ENCODE assay signal across 8 mouse cellular contexts in the genomic region with DNA sequence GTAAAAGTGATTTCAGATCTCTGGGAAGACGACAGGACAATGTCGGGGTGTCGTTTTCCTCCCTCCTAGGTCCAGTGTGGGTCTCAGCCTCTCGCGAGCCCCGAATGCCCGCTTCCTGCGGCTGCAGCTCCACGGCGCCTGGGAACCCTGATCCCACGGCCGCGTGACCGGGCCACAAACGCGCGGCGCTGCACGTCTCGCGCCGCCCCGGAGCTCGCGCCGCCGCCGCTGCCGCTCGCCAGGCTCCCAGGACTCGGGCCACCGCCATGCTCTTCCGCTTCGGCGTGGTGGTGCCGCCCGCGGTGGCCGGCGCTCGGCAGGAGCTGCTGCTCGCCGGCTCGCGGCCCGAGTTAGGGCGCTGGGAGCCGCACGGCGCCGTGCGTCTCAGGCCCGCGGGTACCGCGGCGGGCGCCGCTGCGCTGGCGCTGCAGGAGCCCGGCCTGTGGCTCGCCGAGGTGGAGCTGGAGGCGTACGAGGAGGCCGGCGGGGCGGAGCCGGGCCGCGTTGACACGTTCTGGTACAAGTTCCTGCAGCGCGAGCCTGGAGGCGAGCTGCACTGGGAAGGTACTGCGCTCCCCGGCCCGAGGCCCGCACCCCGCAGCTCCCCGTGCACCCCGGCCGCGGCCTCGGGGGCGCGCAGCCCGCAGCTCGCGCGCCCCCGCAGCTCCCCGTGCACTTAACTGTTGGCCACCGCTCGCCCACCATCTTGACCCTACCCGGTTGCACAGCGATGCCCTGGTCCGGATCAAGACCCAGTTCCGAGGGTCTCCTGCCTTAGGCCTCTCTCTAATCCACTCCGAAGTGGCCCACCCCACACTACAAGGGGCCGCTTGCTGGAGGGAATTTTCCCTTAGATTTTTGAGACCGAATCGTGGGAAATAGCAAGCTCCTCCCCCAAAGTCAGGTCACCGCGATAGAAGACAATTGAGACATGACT. TPM values are rescaled to one million over a fixed set of nuclear protein-coding genes. Genes with fewer than 3 reads are reported as not detected.
DNase-seq lines count a peak whose midpoint lies in the region; ATAC-seq and TF ChIP-seq lines count a peak whose summit lies in the region.

Epm2a (plus strand) TSS at position 200 of the 937 bp plus-strand sequence.

- peak within 1 kb of the TSS; percentile 77 for H3K4me3 ChIP-seq in G1E (ENCODE audit: low read depth, low read length)
- peak within 1 kb of the TSS; percentile 69 for H3K4me3 ChIP-seq in lung, embryonic 16.5 days (ENCODE audit: low read length)
- H3K4me3 ChIP-seq in thymus, adult 2 months (ENCODE audit: control insufficient read depth, insufficient read depth, low read length): peak within 1 kb of the TSS; percentile 55

- peak within 1 kb of the TSS; percentile 98 for H3K27ac ChIP-seq in lung, embryonic 16.5 days (ENCODE audit: low read length)
- peak within 1 kb of the TSS; percentile 15; the same call in 1 of the 2 replicates for H3K27ac ChIP-seq in thymus, adult 2 months (ENCODE audit: control insufficient read depth, insufficient read depth, low read length)

- peaks cover 28% of the 10 kb centered on the region for H3K4me1 ChIP-seq in G1E (ENCODE audit: insufficient read depth, low read depth, low read length)
- H3K4me1 ChIP-seq in lung, embryonic 16.5 days (replicated peaks; ENCODE audit: control insufficient read depth, insufficient read depth, low read length): peaks cover 2% of the 10 kb centered on the region; the same call in 1 of the 2 replicates
- peaks cover 6% of the 10 kb centered on the region; the same call in 1 of the 2 replicates for H3K4me1 ChIP-seq in thymus, adult 2 months (replicated peaks; ENCODE audit: control insufficient read depth, insufficient read depth, low read length)

- no peaks in the 10 kb centered on the region for H3K36me3 ChIP-seq in G1E (replicated peaks)
- no peaks in the 10 kb centered on the region for H3K36me3 ChIP-seq in lung, embryonic 16.5 days (ENCODE audit: control insufficient read depth, insufficient read depth, low read length)
- H3K36me3 ChIP-seq in thymus, adult 2 months (ENCODE audit: control insufficient read depth, insufficient read depth, low read length): no peaks in the 10 kb centered on the region

- H3K9me3 ChIP-seq in G1E (replicated peaks): no peaks in the 10 kb centered on the region
- no peaks in the 10 kb centered on the region for H3K9me3 ChIP-seq in lung, embryonic 16.5 days (ENCODE audit: control insufficient read depth, low read length)

- TF ChIP-seq POLR2A in thymus, adult 2 months (IDR thresholded peaks at IDR 0.05; ENCODE audit: control insufficient read depth, extremely low read depth, insufficient read depth, low read length, poor library complexity): no peak

- H3K27me3 ChIP-seq in G1E (ENCODE audit: insufficient read depth, low read length): no peaks in the 10 kb centered on the region
- no peaks in the 10 kb centered on the region for H3K27me3 ChIP-seq in lung, embryonic 16.5 days (ENCODE audit: control insufficient read depth, insufficient read depth, low read depth, low read length)
- peaks cover 4% of the 10 kb centered on the region for H3K27me3 ChIP-seq in thymus, adult 2 months (ENCODE audit: control insufficient read depth, insufficient read depth, low read length)

- DNase-seq in G1E (ENCODE audit: low spot score): peak; percentile 70
- DNase-seq in cerebellum, adult 8-10 months: peak; percentile 71
- DNase-seq in forelimb bud, embryonic 11.5 days (ENCODE audit: low read depth, low spot score): peak; percentile 82
- DNase-seq in layer of hippocampus, adult 9-10 months (ENCODE audit: low spot score): peak; percentile 30
- peak; percentile 82 for DNase-seq in ovary, adult 18-20 months (ENCODE audit: low spot score)
- peak; percentile 56 for DNase-seq in thymus, adult 2 months

- H3K9ac ChIP-seq in lung, embryonic 16.5 days (ENCODE audit: low read length): peak within 1 kb of the TSS; percentile 95

- WGBS in lung, embryonic 16.5 days: under 1% methylated on average over 95 of the region's 106 CpGs
- under 1% methylated on average over 104 of the region's 106 CpGs for WGBS in thymus, adult 2 months

- ATAC-seq in G1E (ENCODE audit: extremely low read depth, insufficient number of reproducible peaks, low FRiP score, poor library complexity, severe bottlenecking): peak; percentile 79
- peak; percentile 96 to 98 for ATAC-seq in hematopoietic stem cell, adult 5-6 weeks (replicated peaks in 1 of 2; ENCODE audit: insufficient read depth in 1 of 2, low FRiP score in 2 of 2, low TSS enrichment in 1 of 2, low read depth in 1 of 2, poor library complexity in 2 of 2, severe bottlenecking in 2 of 2)
- peak; percentile 99 for ATAC-seq in lung, embryonic 16.5 days (ENCODE audit: low read depth)

- TF ChIP-seq CTCF in G1E (IDR thresholded peaks at IDR 0.05; ENCODE audit: low read depth, low read length): no peak
- TF ChIP-seq CTCF in thymus, adult 2 months (IDR thresholded peaks at IDR 0.05; ENCODE audit: borderline replicate concordance, control insufficient read depth, extremely low read depth, insufficient read depth, low read length, poor library complexity): 0 out of 2 replicates have a peak, but pooled peaks have one; percentile 40

- H3K4me2 ChIP-seq in lung, embryonic 16.5 days (ENCODE audit: low read depth, low read length): peak within 1 kb of the TSS; percentile 83

RNA-seq across cellular contexts. Expression of gene Epm2a, which starts in this region (rescaled TPM):
- total RNA-seq in G1E (2014; fragmentation: Nextera tagmentation): 4.2 and 4.9 TPM in 2 replicates
- 14.9 and 15.0 TPM in 2 replicates for total RNA-seq in G1E (2017)
- polyA plus RNA-seq in G1E (2012): 1.6 and 1.7 TPM in 2 replicates
- 12.4 and 13.9 TPM in 2 replicates for total RNA-seq in hematopoietic stem cell, adult 5-6 weeks (2017)
- 0.35 and 0.48 TPM in 2 replicates for polyA plus RNA-seq in lung, embryonic 16.5 days (2015; fragmentation: Nextera tagmentation; extraction: Ambion mirVana)
- polyA plus RNA-seq in thymus, adult 2 months (2012; rRNA removed): 2.7 and 3.7 TPM in 2 replicates

Comparison
In these comparisons a context has a peak if more than half of its experiments do, and no peak if none do; other contexts are left out.
1. Peak in every context shown above with its lines: DNase-seq, ATAC-seq, H3K4me3 ChIP-seq and H3K27ac ChIP-seq.
2. Peak in ATAC-seq, H3K4me3 ChIP-seq, H3K27ac ChIP-seq, H3K9ac ChIP-seq and H3K4me2 ChIP-seq in lung, embryonic 16.5 days; RNA of the gene not detected or under 1 TPM.
3. DNase-seq: peak in every context shown above with its lines; median percentile 82 in forelimb bud, embryonic 11.5 days; 82 in ovary, adult 18-20 months; 71 in cerebellum, adult 8-10 months; 70 in G1E; 56 in thymus, adult 2 months; 30 in layer of hippocampus, adult 9-10 months.